Mouse (Mus musculus) v-Abl transformed pro-B cells (cell line): ENCODE results near the gene B230104I21Rik.

Source experiments
- in situ Hi-C, 2 experiments: fragments of 400-800 bp; cut with MboI; formaldehyde crosslinking; loops; one replicate each; pipeline ENCODE4 v1.15.1; 2025; ENCODE audit not compliant: unreplicated experiment in 2 of 2

The B230104I21Rik gene

DNA sequence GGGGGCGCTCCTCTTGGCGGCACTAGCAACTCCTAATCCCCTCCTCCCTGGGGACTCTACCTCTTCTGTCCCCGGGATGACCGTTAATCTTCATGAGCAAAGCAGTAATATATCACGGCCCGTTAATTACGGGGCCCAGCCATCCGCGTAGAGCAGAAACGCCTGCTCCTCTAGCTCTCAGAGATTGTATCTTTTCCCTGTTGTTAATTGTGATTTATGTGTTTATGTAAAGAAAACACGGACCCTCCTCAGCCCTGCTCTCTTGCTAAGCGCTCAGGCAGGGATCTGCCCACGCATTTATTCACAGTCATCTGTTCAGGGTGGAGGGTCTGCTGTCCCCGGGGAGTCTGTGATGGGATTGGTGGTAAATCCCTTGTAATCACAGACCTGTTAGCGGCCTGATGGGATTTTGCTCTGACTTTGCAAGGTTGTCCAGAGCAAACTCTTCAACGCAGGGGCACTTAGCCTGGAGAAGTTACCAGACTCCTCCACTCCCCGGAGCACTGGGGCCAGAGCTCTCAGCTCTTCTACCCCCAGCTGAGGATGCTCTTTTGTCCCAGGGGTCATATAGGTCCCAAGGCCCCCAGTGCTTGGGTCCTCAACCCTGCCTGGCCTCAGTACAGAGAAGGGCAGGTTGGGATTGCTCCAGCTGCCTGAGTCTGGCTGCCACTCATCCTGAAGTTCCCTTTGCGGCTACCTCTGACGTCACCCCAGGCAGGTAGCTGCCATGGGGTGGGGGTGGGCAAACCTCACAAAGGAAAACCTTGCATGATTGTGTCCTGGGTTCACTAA lies 11.0 kb downstream of the B230104I21Rik start:
- in situ Hi-C loops: no loop called here

DNA sequence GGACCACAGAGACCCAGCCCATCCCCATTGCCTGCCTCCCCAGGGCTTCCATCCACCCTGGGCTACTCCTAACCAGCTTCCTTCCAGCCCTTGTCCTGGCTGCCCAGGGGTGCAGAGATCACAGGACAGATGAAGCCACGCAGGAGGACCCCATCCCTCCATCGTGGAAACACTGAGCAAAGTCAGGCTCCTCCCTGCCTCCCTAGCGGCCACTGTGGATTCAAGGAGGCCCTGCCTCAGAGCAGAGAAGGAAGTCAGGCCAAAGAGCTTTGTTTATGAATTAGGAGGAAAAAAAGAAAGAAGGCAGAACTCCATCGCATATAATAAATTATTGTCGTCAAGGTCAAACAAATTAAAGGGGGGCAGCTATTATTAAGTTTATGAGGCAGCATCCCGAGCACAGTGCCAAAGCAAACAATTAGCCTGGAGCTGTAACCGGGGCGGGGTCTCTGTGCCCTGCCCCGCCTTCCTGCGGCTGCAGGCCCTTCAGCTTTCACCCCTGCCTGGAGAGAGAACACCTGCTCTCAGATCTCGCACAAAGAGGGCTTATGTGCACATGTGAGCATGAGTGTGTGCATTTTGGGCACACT lies 12.4 kb downstream of the B230104I21Rik start:
- in situ Hi-C loops: no loop called here

DNA sequence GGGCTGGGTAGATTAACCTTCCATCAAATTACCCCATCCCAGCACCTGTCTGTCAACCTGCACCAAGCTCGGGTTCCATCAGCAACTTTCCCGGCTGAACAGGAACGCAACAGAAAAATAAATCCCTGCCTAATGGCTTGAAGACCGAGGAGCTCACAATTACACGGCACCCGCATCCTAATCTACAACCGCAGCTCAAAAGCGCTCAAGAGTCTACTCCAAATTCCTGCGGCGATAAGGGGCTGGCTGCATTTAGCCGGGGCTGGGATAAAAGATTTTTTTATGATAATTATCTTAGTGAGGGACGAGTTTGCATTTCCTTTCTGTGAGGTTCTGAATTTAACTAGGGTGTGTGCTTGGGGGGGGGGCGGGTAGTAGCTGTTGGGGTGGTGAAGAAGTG lies 16.3 kb downstream of the B230104I21Rik start:
- in situ Hi-C loops: no loop called here

DNA sequence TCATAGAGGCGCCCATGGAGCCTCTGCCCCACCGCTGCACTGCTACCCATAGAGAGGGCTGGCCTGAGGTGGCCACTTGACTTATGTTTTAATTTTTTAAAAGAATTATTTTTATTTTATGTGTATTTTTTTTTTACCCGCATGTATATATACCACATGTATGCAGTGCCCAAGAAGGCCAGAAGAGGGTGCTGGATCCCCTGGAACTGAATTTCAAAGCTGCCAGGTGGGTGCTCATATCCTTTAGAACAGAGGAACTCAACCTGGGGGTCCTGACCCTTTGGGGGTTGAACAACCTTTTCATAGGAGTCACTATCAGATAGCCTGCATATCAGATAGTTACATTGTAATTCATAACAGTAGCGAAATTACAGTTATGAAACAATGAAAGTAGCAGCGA lies 19.5 kb downstream of the B230104I21Rik start:
- in situ Hi-C loops: no loop called here

DNA sequence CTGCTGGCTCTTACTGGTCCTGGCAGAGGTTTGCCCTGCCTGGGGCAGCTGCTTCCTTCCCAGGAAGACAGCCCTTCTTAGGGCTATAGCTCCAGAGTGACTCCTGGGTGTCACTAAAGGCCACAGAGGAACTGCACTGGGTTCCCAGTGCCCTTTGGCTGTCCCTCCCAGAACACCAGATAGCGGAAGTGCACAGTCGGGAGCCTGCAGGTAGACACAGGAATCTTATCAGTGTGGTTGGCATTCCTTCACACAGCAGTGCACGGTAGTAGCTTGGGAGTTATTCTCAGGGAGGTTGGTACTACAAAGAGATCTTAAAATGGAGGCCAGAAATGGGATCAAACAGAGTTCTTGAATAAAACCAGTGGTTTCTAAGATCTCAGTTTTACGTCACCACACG lies 22.4 kb downstream of the B230104I21Rik start:
- in situ Hi-C loops: no loop called here

DNA sequence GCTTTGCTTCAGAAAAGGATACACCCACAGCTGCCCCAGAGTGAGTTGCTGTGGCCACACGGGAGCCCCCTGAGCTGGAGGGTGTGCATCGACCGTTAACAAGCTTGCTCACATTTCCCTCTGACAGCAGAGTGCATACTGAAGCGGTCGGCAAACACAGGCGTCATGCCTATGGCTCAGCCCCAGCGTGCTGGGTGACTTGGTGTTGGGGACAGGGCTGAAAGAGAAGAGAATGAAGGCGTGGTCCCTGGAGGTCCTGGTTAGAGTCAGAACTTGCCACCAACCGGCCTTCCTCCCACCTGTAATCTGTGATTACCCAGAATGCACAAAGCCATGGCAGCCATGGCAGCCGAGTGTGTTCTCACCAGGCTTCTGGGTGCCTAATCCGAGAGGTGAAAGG lies 22.9 kb downstream of the B230104I21Rik start:
- in situ Hi-C loops: no loop called here

DNA sequence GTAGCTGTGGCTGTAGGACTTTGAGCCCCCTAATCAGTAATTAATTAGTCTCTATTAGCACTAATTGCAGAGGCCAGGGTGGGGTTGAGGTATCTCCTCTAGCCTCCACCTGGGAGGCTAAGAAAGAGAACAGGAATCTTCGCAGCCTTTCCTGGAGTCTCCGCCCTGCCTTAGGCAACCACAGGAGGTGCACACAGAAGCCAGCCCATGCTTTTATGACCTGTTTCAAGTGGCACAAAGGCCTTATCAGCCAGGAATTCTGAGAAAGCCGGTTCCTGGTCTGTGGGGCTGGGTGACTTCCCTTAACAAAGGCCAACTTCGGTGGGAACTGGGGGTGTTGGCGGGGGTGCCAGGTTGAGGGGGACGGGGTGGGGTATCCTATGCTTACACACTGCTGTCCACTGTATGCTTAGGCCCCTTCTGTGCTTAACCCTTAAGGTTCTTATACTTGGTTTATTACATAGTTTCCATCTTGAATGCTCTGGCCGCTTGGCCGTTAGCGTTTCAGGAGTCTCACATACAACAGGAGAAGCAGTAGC lies 23.9 kb downstream of the B230104I21Rik start:
- in situ Hi-C loops: no loop called here

DNA sequence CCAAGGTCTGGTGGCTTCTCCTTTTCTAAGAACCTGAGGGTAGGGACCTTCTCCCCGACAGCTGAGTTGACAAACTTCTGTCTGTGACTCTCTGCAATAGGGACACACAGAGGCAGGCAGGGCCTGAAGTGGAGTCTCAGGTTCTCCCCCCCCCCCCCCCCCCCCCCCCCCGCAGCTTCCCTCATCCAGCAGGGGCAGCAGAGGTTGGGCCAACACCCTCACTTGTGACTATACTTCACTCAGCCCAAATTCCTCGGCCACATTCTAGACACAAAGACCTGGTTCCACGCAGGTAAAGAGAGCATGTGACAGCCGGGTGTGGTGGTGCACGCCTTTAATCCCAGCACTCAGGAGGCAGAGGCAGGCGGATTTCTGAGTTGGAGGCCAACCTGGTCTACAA lies 24.5 kb downstream of the B230104I21Rik start:
- in situ Hi-C loops: no loop called here

DNA sequence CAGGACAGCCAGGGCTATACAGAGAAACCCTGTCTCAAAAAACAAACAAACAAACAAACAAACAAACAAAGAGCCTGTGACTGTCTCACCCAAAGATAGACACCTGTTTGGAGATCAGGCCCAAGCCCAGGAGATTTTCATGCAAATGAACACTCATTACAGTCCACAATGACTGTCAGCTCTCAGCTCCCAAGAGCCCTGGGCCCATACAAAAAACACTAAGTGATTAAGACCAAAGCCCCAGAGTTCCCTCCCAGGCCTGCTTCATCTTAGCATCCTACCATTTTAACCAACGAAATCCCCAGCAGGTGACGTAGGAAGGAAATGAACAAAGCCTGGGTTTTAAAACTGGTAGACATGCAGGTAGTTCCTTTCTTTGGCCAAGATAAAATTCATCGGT lies 24.9 kb downstream of the B230104I21Rik start:
- in situ Hi-C loops: no loop called here

DNA sequence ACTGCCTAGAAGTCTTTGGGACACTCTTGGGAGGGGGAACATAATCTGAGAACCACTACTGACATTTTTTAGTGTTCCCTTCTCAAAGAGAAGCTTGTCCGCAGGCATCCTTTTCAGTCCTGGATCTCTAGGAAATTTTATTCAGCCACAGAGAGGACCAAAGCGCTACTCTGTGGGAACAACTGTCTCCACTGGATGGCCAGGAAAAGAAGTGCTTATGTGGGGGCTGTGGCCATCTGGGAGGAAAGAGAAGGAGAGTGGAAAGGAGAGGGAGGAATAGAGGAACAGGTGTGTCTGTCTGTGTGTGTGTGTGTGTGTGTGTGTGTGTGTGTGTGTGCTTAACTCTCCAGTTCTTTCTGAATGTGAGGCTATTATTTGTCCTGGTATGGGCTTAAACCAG lies 28.8 kb downstream of the B230104I21Rik start:
- in situ Hi-C loops: no loop called here

DNA sequence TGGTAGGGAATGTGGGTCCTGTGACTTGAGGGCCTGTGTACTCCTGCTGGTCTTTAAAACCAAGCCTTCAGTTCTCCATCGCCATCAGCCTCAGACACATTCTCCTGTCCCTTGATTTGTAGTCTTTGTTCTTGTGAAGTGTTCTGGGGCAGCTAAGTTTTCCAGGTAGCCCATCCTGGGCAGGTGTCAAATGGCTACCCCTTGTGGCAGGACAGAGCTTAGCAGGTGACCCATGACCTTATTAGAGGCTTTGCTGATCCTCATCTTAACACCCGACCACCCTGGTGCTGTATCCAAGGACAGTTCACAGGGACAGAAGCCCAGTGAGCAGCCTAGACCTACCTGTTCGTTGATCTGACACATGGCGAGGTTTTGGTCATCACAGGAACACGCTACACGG lies 30.9 kb downstream of the B230104I21Rik start:
- in situ Hi-C loops: no loop called here

DNA sequence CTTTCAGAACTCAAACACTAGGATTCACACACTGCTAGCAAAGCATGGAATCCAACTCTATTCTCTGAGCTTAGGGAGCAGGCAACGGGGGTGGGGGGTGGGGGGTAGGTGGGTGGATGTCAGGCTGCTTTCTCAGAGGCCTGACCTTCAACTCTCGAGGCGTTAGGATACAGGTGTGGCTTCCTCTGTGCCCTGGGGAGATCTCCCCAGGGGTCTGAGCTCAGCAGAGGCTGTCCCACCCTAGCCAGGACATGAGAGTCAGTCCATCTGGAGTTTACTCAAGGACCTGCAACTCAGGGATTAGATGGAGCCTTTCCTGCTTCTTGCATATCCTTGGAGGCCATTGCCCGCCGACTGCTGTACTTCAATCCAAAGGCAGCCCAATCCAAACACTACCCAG lies 33.2 kb downstream of the B230104I21Rik start:
- in situ Hi-C loops: no loop called here

DNA sequence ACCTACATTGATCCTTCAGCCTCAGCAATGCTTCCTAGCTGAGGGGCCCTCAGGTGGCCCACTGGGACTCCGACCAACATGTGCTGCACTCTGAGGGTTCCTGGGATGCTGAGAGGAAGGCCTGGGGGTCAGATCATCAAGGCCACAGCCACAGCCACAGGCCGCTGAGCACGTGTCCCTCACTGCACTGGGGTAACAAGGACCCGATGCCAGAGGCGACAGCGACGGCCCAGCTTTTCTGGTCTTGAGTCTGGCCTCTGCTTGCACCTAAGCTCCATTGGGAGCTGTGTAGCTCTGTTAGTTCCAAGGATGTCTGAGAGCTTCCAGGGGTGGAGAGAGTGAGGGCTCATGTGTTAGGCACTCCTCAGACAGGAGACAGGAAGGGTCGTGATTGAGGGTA lies 34.9 kb downstream of the B230104I21Rik start:
- in situ Hi-C loops: no loop called here

DNA sequence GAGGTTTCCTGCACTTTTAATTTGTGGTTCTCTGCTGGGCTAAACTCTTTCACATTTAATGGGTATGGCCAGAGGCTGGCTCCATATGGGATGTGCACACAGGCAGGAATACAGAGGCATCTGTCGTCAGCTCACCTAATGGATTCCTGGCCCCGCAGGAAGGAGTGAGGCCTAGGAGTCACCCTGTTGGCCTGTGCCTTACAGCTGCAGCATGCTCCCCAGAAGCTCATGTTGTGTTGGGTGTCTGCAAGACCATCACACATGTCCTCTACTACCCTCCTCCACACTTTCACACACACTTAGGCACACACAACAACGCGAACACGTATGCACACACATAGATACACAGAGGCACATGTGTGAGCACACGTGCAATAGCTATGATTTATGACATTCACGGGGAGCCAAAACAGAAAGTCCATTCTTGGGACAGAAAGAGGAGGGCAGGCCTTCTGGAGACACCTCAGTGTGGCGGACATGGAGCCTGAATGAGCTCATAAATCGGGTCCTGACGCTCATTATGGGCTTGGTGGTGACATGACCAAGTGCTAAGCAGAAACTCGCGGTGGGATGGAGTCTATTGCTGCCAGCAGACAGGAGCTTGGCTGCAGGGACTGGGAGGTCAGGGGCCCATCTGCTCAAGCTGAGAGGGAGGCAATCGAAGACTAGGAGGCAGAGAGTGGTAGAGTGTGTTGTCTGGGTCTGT lies 35.8 kb downstream of the B230104I21Rik start:
- in situ Hi-C loops: no loop called here

DNA sequence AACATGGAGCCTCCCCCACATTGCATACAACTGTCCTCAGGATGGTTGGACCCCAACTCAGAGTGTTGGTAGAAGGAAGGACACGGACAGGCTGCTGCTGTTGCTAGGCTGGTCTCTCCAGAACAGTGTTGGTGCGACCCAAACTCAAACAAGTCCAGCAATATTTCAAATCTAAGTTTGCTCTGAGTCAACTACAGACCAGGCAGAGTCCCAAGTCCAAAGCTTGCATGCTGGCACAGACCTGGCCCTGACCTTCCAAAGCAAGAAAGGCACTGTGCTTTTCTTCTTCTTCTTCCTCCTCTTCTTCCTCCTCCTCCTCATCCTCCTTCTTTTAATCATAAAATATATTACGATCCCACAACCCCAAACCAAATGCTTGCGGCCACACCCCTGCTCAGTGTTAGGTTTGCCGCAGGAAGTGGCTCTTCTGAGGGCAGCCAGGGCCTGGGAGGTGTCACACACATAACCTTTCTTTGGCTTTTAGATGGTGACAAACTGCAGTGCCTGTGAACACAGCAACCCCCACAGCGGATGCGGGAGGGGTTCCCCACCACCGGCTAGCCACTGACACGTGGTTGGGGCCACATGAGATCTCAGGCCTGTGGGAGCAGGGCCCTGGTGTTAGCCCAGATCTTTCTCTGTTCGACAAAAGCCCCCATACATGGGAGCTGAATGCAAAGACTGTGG lies 40.2 kb downstream of the B230104I21Rik start:
- in situ Hi-C loops: no loop called here

DNA sequence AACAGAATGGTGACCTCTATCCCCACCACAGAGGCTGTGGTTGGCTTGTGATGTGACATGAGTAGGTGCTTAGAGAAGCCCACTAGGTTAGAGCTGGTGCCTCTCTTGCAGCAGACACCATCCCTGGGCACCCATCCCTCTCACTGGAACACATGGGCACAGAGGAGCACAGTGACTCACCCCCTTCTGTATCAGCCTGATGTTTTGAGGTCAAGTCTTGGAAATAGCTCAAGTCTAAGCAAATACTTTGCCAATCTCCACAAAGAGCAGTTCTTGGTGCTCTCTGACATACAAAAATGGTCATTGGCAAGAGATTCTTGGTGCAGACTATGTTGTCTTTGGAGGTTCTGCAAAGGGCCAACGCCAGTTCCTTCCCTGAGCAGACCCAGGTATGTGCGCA lies 42.9 kb downstream of the B230104I21Rik start:
- in situ Hi-C loops: no loop called here

DNA sequence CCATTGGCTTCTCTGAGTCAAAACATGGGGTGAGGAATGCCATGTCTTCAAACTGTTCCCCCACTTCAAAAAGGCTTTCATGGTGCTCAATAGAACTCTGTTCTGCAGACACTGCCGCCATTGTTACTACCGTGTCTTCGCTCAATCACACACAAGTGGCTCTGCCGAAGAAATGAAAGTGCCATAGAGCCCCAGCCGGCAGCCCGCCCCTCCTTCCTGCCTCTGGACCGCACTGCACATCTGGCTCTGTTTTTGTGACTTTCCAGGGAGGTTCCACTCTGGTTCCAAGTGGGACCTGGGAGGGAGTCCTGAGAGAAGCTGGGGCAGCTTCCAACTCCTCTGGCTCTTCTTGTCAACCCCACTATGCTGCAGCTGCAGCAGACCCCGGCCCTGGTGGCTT lies 49.3 kb downstream of the B230104I21Rik start:
- in situ Hi-C loops: no loop called here

DNA sequence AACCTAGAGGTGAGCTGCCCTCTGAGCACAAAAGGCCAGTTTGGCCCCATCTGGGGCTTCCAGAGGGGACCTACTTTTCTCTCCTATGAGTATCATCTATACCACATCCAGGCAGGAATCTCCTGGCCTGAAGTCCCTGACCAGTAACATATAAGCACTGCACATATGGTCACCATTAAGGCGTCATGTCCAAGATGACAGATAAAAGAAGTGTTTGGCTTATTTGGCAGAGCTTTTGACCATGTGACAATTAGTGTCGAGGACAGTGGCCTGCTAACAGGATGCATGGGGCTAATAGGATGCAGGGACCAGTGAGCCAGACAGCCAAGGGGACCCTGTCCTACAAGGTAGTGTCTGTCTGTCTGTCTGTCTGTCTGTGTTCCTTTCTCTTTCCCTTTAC lies 50.0 kb downstream of the B230104I21Rik start:
- in situ Hi-C loops: no loop called here

DNA sequence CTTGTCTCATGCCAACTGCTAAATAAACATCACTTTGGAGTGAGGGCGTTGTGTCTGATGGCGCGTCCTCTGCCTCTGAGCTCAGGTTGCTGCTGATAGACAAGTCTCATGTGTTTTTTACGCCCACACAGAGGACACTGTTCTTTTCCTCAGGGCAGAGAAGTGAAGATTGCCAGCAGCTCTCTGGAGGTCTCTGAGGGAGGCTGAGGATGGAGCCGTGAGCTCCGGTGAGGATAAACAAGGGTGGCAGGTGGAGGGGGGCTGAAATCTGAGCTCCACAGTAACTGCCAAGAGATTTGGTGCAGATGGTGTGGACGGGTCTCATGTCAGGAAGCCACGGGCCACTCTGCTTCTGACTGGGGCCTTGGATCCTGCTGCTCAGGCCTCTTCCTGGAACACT lies 50.9 kb downstream of the B230104I21Rik start:
- in situ Hi-C loops: no loop called here

DNA sequence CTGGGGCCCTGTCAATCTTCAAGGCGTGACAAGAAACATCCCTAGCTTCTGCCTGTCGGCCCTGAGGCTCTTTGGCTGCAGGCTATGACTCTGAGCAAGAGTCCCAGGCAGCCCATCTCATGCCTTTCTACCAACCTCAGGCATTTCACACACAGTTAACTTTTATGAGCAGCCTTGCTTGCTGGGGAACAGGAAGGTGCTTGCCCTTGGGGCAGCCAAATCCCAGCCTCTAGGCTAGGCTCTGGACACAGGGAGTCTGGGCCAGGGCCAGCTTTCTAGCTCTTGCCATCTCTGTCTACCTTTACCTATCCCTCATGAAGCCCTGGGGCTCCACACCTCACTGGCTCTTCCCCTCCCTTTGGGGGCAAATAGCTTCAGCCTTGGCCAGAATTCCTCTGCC lies 53.7 kb downstream of the B230104I21Rik start:
- in situ Hi-C loops: no loop called here
